Mouse (Mus musculus): Measurements from ENCODE around the gene Numb. TPM values are rescaled to one million over a fixed set of nuclear protein-coding genes. Genes with fewer than 3 reads are reported as not detected.

Numb gene
- total RNA-seq, 2 experiments from 2014 or later, result 42.7 to 45.1 TPM

- intact Hi-C loops (cut with DNase I), result no loop called here
- no peak for DNase-seq
Measured at GRCm38 (mm10) chr12:83790749-83791148, 131.0 kb downstream of the Numb start.

DNA sequence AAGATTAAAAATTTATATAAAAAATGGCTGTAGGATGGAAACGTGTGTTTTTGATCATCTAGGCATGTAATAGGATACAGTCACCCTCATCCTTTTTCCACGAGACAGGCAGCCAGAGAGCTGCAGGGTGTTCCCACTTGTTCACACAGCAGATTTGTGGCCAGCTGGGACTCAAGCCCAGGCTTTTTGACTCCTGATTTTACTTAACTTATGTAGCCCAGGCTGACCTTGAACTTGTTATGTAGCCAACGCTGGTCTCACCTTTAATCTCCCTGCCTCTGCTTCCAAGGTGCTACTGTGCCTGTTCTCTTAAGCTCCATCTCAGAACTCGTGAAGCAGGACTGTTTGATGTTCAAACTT lies 132.0 kb downstream of the Numb start:
- DNase-seq, result no peak
- intact Hi-C loops (cut with DNase I), result no loop called here

DNA sequence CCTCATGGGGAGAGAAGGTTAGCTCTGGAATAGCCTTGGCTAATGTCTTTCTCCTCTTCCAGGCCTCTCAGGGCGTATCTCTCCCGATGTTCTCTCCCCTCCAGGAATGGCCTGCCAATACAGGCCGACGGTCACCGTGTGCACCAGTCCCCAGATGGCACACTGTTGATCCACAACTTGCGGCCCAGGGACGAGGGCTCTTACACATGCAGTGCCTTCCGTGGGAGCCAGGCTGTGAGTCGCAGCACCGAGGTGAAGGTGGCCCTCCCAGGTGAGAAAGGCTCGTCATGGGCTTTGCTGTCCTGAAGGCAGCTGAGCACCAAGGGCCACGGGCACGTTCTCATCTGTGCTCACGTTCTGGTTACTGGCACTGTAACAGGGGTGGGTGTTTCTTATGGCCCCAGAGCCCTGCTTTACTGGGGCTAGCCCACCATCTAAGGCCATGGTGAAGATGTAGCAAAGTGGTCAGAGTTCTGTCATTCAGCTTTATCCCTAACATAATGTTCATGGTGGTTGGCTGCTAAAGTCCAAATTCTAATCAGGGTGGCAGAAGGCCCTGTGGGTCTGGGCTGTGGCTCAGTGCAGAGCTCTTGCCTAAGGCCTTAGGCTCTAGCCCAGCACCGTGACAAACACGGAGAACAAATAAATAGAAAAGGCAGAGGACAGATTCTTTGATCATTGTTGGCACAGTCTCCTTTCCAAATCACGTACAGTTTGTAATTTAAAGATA lies 132.5 kb downstream of the Numb start:
- DNase-seq, result no peak
- intact Hi-C loops (cut with DNase I), result no loop called here

DNA sequence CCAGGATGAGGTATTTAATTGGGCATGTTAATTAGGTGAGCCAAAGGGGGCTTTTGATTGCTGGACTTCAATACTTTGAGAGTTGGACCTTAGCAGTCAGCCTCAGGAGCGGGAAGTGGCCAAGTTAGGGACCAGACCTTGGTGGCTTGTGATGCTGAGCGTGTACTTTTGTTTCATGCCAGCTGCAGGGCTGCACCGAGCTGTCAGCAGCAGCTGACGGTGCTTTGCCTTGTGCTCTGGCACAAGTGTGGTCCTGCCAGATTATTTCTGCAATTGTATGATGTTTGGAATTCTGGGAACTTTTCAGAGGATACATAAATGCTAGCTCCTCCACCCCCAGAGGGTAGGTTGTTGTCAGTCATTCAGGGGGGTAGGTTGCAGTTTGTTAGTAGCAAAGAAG lies 136.4 kb downstream of the Numb start:
- intact Hi-C loops (cut with DNase I), result no loop called here
- no peak for DNase-seq

DNA sequence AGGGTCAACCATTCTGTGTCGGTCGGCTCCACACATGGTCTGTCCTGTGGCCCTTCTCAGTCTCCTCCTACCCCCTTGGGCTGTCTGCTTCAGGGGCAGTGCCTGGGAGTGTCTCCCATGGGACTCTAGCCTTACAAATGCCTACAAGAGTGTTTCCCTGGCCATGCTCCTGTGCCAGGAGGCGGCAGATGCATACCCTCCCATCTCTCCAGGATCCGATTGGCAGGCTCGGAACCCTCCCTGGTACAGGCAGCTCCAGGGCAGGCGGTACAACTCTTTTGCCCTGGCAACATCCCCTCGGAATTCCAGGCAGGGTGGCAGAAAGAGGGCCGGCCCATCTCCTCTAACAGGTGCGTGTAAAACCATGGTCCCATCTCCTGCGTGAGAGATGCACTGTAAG lies 139.1 kb downstream of the Numb start:
- no peak for DNase-seq
- intact Hi-C loops (cut with DNase I), result no loop called here

GRCm38 (mm10) chr12:83781640-83782278 lies 140.0 kb downstream of the Numb start:
- intact Hi-C loops (cut with DNase I), result no loop called here
- DNase-seq, result no peak

GRCm38 (mm10) chr12:83781204-83781603 lies 140.5 kb downstream of the Numb start:
- peak; percentile 28 to 31 for DNase-seq
- intact Hi-C loops (cut with DNase I), result no loop called here

- DNase-seq, result peak; percentile 38 to 42
- intact Hi-C loops (cut with DNase I), result no loop called here
Measured at GRCm38 (mm10) chr12:83780181-83780580, 141.6 kb downstream of the Numb start.

- intact Hi-C loops (cut with DNase I), result no loop called here
- no peak for DNase-seq
Measured at GRCm38 (mm10) chr12:83776766-83777165, 145.0 kb downstream of the Numb start.

GRCm38 (mm10) chr12:83775621-83776020 lies 146.1 kb downstream of the Numb start:
- no peak for DNase-seq

DNA sequence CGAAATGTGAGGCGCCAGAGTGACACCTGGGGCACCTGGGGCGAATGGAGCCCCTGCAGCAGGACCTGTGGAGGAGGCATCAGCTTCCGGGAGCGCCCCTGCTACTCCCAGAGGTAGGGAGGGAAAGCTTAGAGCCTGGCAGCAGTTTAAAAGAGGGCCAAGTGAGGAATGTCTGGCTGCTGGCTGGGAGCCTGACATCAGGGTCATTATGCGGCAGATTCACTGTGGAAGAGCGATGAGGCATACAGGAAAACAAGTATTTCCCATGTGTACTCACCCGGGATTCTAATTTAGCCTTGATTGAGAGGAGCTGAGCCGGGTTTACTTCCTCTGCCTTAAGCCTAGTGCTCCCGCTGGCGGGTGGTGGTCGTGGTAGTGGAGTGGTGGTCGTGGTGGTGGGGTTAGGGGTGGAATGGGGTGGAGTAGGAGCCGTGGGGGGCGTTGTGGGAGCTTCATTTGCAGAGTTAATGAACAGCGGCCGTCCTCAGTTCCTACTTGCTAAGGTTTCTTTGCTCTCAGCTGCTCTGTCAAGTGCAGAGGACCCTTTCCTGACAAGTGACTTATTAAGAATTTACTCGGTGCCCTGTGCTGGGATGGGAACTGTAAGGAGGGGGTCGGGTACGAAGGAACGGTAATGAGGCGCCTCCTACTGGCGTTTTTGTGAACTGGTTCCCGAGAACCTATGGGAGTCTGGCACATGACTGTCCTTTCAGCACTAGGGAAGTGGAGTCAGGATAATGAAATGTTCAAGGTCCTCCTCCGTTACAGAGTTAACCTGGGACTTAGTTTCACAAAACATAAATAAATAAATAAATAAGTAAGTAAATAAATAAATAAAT lies 151.1 kb downstream of the Numb start:
- intact Hi-C loops (cut with DNase I), result loop anchor here (1.0 kb wide), 1 partner anchor 57 kb away; no protein-coding TSS in a partner anchor
- DNase-seq, result peak; percentile 68 to 80

More at GRCm38 (mm10) chr12:83775621-83776020, 146.1 kb downstream of the Numb start:
- intact Hi-C loops (cut with DNase I), result no loop called here

- DNase-seq, result no peak
- intact Hi-C loops (cut with DNase I), result no loop called here
Measured at GRCm38 (mm10) chr12:83768235-83768899, 153.4 kb downstream of the Numb start.

- intact Hi-C loops (cut with DNase I), result no loop called here
Measured at GRCm38 (mm10) chr12:83767833-83768232, 153.9 kb downstream of the Numb start.

DNA sequence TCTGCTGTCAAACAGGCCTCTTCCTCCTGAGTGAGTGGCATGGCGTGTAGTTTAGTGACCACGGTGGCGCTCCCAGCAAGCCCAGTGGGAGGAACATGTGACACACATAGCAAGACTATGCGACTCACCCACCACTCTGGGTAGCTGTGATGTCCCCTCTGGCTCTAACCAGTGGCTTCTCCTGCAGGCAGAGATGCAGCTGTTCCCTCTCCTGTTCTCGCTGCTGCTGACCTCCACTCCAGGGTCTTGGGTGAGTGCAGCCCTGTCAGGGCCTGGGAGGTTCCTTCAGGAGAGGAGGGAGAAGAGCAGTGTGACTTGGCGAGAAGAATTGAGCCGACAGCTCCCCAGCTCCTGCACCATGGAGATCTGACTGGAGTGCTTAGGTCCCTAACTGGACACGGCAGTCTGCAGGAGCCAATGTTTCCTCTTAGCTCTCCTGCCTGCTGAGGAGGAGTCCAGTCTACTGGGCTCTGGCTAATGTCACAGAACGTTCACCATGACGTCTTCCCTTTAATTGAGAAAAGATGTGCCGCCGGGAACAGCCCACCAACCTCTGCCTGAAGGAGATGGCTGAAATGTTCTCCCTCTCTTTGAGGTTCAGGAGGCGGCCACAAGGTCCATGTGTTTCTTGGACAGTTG lies 155.7 kb downstream of the Numb start:
- intact Hi-C loops (cut with DNase I), result no loop called here

More at GRCm38 (mm10) chr12:83767833-83768232, 153.9 kb downstream of the Numb start:
- DNase-seq, result no peak

GRCm38 (mm10) chr12:83764519-83764918 lies 157.2 kb downstream of the Numb start:
- intact Hi-C loops (cut with DNase I), result no loop called here
- DNase-seq, result no peak

More for the DNA sequence above, 155.7 kb downstream of the Numb start:
- no peak for DNase-seq

DNA sequence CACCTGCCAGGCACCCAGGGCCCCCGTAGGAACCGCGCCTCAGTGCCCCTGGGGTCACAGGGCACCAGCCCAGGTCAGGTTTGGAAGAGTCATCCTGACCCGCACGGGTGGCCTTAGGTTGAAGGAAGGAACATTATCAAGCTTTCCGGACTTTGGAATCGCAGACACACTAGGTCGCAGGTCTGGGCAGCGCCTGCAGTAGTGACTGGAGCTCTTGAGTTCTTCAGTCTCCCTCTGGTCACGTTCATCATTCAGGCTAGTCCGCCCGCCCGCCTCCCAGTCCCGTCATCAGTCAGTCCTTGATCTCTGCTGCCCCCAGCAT lies 157.7 kb downstream of the Numb start:
- DNase-seq, result no peak
- intact Hi-C loops (cut with DNase I), result no loop called here

GRCm38 (mm10) chr12:83763311-83764043 lies 158.3 kb downstream of the Numb start, which contains the start of gene Papln:
TSS of gene Papln (plus strand) at chr12:83763634.
- DNase-seq, result peak; percentile 32 to 37
- intact Hi-C loops (cut with DNase I), result loop anchor here (2.0 kb wide), 1 partner anchor 27 kb away; no protein-coding TSS in a partner anchor

- peak in 1 of 2 experiments; percentile 32 for DNase-seq
- intact Hi-C loops (cut with DNase I), result loop anchor here (2.0 kb wide), 1 partner anchor 26 kb away; no protein-coding TSS in a partner anchor
Measured at GRCm38 (mm10) chr12:83762706-83763105, 159.0 kb downstream of the Numb start.

DNA sequence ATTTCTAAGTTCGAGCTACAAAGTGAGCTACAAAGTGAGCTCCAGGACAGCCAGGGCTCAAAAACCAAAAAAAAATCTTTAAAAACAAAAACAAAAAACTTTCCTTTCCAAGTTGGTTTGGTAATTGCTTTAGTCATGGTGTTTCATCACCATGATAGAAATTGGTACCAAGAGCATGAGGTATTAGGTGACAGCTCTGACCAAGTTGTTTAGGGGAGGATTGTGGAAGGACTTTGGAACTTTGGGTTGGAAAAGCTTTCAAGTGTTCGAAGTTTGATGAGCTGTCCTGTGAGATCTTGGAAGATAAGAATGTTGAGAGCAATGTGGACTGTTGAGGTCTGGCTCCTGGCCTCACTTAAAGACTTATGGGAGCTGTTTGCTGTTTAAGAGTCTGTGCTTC lies 161.5 kb downstream of the Numb start:
- no peak for DNase-seq
- intact Hi-C loops (cut with DNase I), result no loop called here

DNA sequence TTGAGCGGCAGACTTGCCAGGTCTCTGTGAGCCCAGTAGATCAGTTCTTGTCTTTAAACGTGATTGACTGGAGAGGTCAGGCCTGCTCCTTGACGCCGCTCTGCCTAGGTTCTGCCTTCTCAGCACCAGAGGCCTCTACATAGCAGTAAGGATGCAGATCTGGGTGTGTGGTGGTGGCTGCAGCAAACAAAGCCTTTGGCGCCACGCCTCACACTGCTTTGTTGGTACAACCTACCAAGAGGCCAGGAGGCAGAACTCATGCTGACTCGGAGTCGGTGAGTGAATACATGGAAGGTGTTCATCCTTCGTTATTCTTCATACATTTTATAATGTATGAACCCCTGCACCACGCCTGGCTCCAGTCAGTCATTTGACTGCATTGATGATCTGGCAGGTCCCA lies 163.0 kb downstream of the Numb start:
- DNase-seq, result no peak
- intact Hi-C loops (cut with DNase I), result no loop called here
